Mouse (Mus musculus): Measurements from ENCODE around the gene Sars2.

- TF ChIP-seq POLR2A (IDR thresholded peaks at IDR 0.05; ENCODE audit: low read depth, low read length) (no peak), CTCF (IDR thresholded peaks at IDR 0.05; ENCODE audit: extremely low read depth, insufficient read length, insufficient replicate concordance, low read depth, low read length) (no peak)
Observed at GRCm38 (mm10) chr7:28758623-28759022, 16.8 kb downstream of the Sars2 start.

Data from small intestine, adult 2 months (tissue).